Mouse (Mus musculus) CH12.LX (cell line): ENCODE results near the gene Lhfp. TPM values are rescaled to one million over a fixed set of nuclear protein-coding genes. Genes with fewer than 3 reads are reported as not detected.

Source experiments
- DNase-seq: peaks from one replicate; pipeline ENCODE4 v3.0.0-alpha.2; 2013; ENCODE audit errors: extremely low read depth
- H3K27ac ChIP-seq: 2 replicates; pipeline ENCODE4 v1.5.1; 2012; ENCODE audit warnings: low read depth, mild to moderate bottlenecking, control low read depth, moderate library complexity; ENCODE audit not compliant: insufficient read depth
- H3K27me3 ChIP-seq: replicated peaks from 2 replicates; pipeline ENCODE3; 2012; ENCODE audit warnings: inconsistent platforms
- H3K36me3 ChIP-seq, 2 experiments: replicated peaks in 1 of 2; 2 replicates each; pipeline versions ENCODE3 to v1.6.1; 2012; ENCODE audit warnings: inconsistent platforms in 1 of 2, low read length in 1 of 2, mild to moderate bottlenecking in 1 of 2, mixed read lengths in 1 of 2, moderate library complexity in 1 of 2; ENCODE audit not compliant: control insufficient read depth in 1 of 2, insufficient read depth in 1 of 2
- H3K4me1 ChIP-seq, 2 experiments: 2 replicates each; pipeline ENCODE4 v1.6.1; 2012; ENCODE audit warnings: inconsistent platforms in 1 of 2, moderate library complexity in 1 of 2; ENCODE audit not compliant: insufficient read depth in 2 of 2, control insufficient read depth in 1 of 2
- H3K4me2 ChIP-seq: 2 replicates; pipeline ENCODE4 v1.6.1; 2012; ENCODE audit warnings: low read depth, mild to moderate bottlenecking, control low read depth; ENCODE audit not compliant: poor library complexity, insufficient read depth, severe bottlenecking
- H3K4me3 ChIP-seq, 3 experiments: fragments of 150-350 bp in 1 of 3; sonication (generic) in 1 of 3; replicated peaks in 1 of 3; 2 replicates each; pipeline versions ENCODE3 to v1.5.1; 2011 to 2012; ENCODE audit warnings: low read depth in 2 of 3, low read length in 2 of 3, mild to moderate bottlenecking in 2 of 3, moderate library complexity in 2 of 3, control low read depth in 1 of 3, improper control_type of control experiment in 1 of 3, inconsistent platforms in 1 of 3, mixed read lengths in 1 of 3; ENCODE audit not compliant: poor library complexity in 1 of 3
- H3K79me2 ChIP-seq: replicated peaks from 2 replicates; pipeline ENCODE4 v1.6.1; 2012; ENCODE audit warnings: mild to moderate bottlenecking, moderate library complexity; ENCODE audit not compliant: control insufficient read depth, poor library complexity, insufficient read depth, severe bottlenecking; ENCODE audit errors: extremely low read depth
- H3K9ac ChIP-seq: 2 replicates; pipeline ENCODE4 v1.6.1; 2012; ENCODE audit warnings: low read depth, mild to moderate bottlenecking, control low read depth, moderate library complexity; ENCODE audit not compliant: insufficient read depth
- H3K9me3 ChIP-seq: replicated peaks from 2 replicates; pipeline ENCODE3; 2012; ENCODE audit warnings: low read length, inconsistent platforms, mixed read lengths
- BHLHE40 ChIP-seq: IDR thresholded peaks from 2 replicates; pipeline ENCODE4 v1.6.1; 2011; ENCODE audit warnings: mild to moderate bottlenecking, low read depth, low read length, improper control_type of control experiment
- CHD1 ChIP-seq: IDR thresholded peaks from 2 replicates; pipeline ENCODE4 v1.6.1; 2012; ENCODE audit warnings: low read depth, low read length, improper control_type of control experiment, inconsistent platforms
- CHD2 ChIP-seq: IDR thresholded peaks from 2 replicates; pipeline ENCODE4 v1.6.1; 2011; ENCODE audit warnings: low read length, improper control_type of control experiment
- CTCF ChIP-seq, 2 experiments: IDR thresholded peaks in 1 of 2; conservative IDR thresholded peaks in 1 of 2; 2 replicates each; pipeline ENCODE4 v1.5.1; 2011 to 2012; ENCODE audit warnings: low read depth in 2 of 2, low read length in 2 of 2, improper control_type of control experiment in 1 of 2, inconsistent platforms in 1 of 2, mild to moderate bottlenecking in 1 of 2, moderate library complexity in 1 of 2
- ELF1 ChIP-seq: IDR thresholded peaks from 2 replicates; pipeline ENCODE4 v1.6.1; 2014; ENCODE audit warnings: low read depth, mild to moderate bottlenecking, inconsistent platforms, low read length, improper control_type of control experiment
- GABPA ChIP-seq: IDR thresholded peaks from 2 replicates; pipeline ENCODE4 v1.6.1; 2012; ENCODE audit warnings: low read depth, low read length, improper control_type of control experiment, inconsistent platforms; ENCODE audit not compliant: insufficient replicate concordance
- KAT2A ChIP-seq: IDR thresholded peaks from 2 replicates; pipeline ENCODE4 v1.6.1; 2012; ENCODE audit warnings: low read length, improper control_type of control experiment, inconsistent platforms; ENCODE audit not compliant: insufficient replicate concordance
- MAFK ChIP-seq: IDR thresholded peaks from 2 replicates; pipeline ENCODE4 v1.6.1; 2011; ENCODE audit warnings: low read length, improper control_type of control experiment; ENCODE audit not compliant: insufficient replicate concordance
- MXI1 ChIP-seq: IDR thresholded peaks from 2 replicates; pipeline ENCODE4 v1.6.1; 2011; ENCODE audit warnings: mild to moderate bottlenecking, low read depth, low read length, improper control_type of control experiment
- MYC ChIP-seq: IDR thresholded peaks from 2 replicates; pipeline ENCODE4 v1.6.1; 2011; ENCODE audit warnings: low read depth, mild to moderate bottlenecking, improper control_type of control experiment, low read length
- NELFE ChIP-seq: IDR thresholded peaks from 2 replicates; pipeline ENCODE4 v1.6.1; 2011; ENCODE audit warnings: low read depth, low read length, improper control_type of control experiment
- NRF1 ChIP-seq: IDR thresholded peaks from 2 replicates; pipeline ENCODE4 v1.6.1; 2014; ENCODE audit warnings: low read depth, mild to moderate bottlenecking, inconsistent platforms, low read length, improper control_type of control experiment, moderate library complexity
- PAX5 ChIP-seq: IDR thresholded peaks from 2 replicates; pipeline ENCODE4 v1.6.1; 2012; ENCODE audit warnings: low read length, inconsistent platforms, mixed read lengths
- POLR2AphosphoS2 ChIP-seq: IDR thresholded peaks from 2 replicates; pipeline ENCODE4 v1.6.1; 2011; ENCODE audit warnings: low read depth, low read length, improper control_type of control experiment
- RAD21 ChIP-seq: IDR thresholded peaks from 2 replicates; pipeline ENCODE4 v1.6.1; 2011; ENCODE audit warnings: low read depth, mild to moderate bottlenecking, low read length, improper control_type of control experiment, moderate library complexity
- TBP ChIP-seq: conservative IDR thresholded peaks from 2 replicates; pipeline ENCODE4 v1.6.1; 2011; ENCODE audit warnings: low read depth, low read length, improper control_type of control experiment
- UBTF ChIP-seq: IDR thresholded peaks from 2 replicates; pipeline ENCODE4 v1.6.1; 2012; ENCODE audit warnings: low read depth, mild to moderate bottlenecking, inconsistent platforms, low read length, improper control_type of control experiment, moderate library complexity
- USF1 ChIP-seq: IDR thresholded peaks from 2 replicates; pipeline ENCODE4 v1.6.1; 2014; ENCODE audit warnings: low read depth, mild to moderate bottlenecking, inconsistent platforms, low read length, improper control_type of control experiment
- USF2 ChIP-seq: conservative IDR thresholded peaks from 2 replicates; pipeline ENCODE4 v1.6.1; 2011; ENCODE audit warnings: low read depth, low read length, improper control_type of control experiment
- ZC3H11A ChIP-seq: IDR thresholded peaks from 2 replicates; pipeline ENCODE4 v1.6.1; 2012; ENCODE audit warnings: low read depth, mild to moderate bottlenecking, inconsistent platforms, low read length, improper control_type of control experiment
- ZMIZ1 ChIP-seq: IDR thresholded peaks from 2 replicates; pipeline ENCODE4 v1.6.1; 2012; ENCODE audit warnings: low read depth, mild to moderate bottlenecking, inconsistent platforms, low read length, improper control_type of control experiment
- ZNF384 ChIP-seq: IDR thresholded peaks from 2 replicates; pipeline ENCODE4 v1.6.1; 2012; ENCODE audit warnings: low read depth, low read length, improper control_type of control experiment, inconsistent platforms
- dilution Hi-C: fragments of 300-500 bp; cut with MboI; formaldehyde crosslinking; loops from 2 replicates; pipeline ENCODE4 v1.14.3; 2020; ENCODE audit warnings: low sequenced_read_pairs; ENCODE audit not compliant: extremely low pct_unique_long_range_greater_than_20kb, extremely low pct_ligation_motif_present
- in situ Hi-C: fragments of 300-500 bp; cut with MboI; formaldehyde crosslinking; loops from 3 replicates; pipeline ENCODE4 v1.14.3; 2019; ENCODE audit warnings: low sequenced_read_pairs, low pct_ligation_motif_present, low pct_unique_long_range_greater_than_20kb, mixed read lengths
- polyA plus RNA-seq: library from polyadenylated mRNA; unstranded; fragments of >175 nt; gene quantifications from 2 replicates; pipeline ENCODE4 v1.2.1, GENCODE M21; 2012; ENCODE audit warnings: low read depth; ENCODE audit not compliant: insufficient read length
- total RNA-seq, 2 experiments: library from RNA; depleted of rRNA; stranded (reverse); fragments of 300-350 nt in 1 of 2; fragments of >200 nt in 1 of 2; gene quantifications; 2 replicates each; pipeline ENCODE4 v1.2.3; 2012 to 2014

The Lhfp gene
- total and polyA plus RNA-seq, 3 experiments, result not detected

DNA sequence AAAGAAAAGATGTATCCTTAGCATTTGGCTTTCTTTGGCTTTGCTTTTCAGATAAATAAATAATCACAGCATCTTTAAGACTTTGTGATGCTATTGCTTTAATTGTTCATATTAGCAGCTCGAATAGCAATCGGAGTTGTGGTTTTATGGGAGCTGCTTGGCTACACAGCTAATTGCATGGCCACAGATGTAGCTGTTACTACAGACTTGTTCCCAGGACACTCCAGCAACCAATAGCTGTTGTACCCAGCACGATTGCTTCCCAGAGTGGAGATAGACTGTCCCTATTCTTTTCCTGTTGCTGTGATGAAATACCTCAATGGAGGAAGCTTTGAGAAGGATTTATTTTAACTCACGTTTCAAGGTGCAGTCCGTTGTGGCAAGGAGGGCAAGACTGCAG lies 98.3 kb downstream of the Lhfp start:
- no peak overlapping the region for H3K9ac ChIP-seq
- no peak overlapping the region for H3K27ac ChIP-seq
- dilution Hi-C loops (no loop called here), in situ Hi-C loops (no loop called here)
- TF ChIP-seq PAX5 (no peak), ELF1 (no peak), UBTF (no peak), MYC (no peak)
- no peak overlapping the region for H3K4me2 ChIP-seq
- H3K4me3 ChIP-seq, result no peak overlapping the region
- no peaks in the 10 kb centered on the region for H3K9me3 ChIP-seq
- H3K36me3 ChIP-seq, result no peaks in the 10 kb centered on the region
- no peaks in the 10 kb centered on the region for H3K79me2 ChIP-seq
- no peaks in the 10 kb centered on the region for H3K27me3 ChIP-seq
- DNase-seq, result no peak
- H3K4me1 ChIP-seq, result peaks cover 0 to 3% of the 10 kb centered on the region in 2 experiments; a peak in 1 of 4 replicates

GRCm38 (mm10) chr3:53142528-53142927 lies 101.2 kb downstream of the Lhfp start:
- Histone ChIP-seq H3K79me2 (no peaks in the 10 kb centered on the region), H3K4me1 (peaks cover 0 to 3% of the 10 kb centered on the region in 2 experiments; a peak in 1 of 4 replicates), H3K36me3 (no peaks in the 10 kb centered on the region), H3K9ac (no peak overlapping the region), H3K27ac (no peak overlapping the region), H3K27me3 (no peaks in the 10 kb centered on the region), H3K4me2 (no peak overlapping the region), H3K4me3 (no peak overlapping the region)
- no peak for DNase-seq
- dilution Hi-C loops (no loop called here), in situ Hi-C loops (no loop called here)
- TF ChIP-seq POLR2AphosphoS2 (no peak), BHLHE40 (no peak), USF2 (no peak), MAFK (no peak)
- TF ChIP-seq, all 38 proteins: peak for 0
- no peaks in the 10 kb centered on the region for H3K9me3 ChIP-seq

DNA sequence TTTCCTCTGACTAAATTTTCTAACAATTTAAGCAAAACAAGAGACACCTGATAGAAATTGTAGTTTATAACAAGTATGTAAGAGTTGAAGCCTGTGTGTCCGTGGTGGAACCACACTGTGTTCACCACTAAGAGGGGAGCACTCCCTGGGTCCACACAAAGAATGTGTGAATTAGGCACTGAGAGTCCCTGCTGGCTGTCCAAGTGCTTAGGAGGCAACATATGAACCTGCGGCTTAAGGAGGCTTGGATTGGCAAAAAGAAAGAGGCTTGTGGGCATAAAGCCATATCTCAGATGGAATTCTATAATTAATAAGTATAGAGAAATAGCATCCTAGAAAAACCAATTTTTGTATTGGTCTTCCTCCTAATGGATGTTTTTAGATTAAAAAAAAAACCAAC lies 104.2 kb downstream of the Lhfp start:
- H3K4me2 ChIP-seq, result no peak overlapping the region
- no peaks in the 10 kb centered on the region for H3K4me1 ChIP-seq
- no peak overlapping the region for H3K4me3 ChIP-seq
- H3K27ac ChIP-seq, result no peak overlapping the region
- H3K9me3 ChIP-seq, result no peaks in the 10 kb centered on the region
- H3K27me3 ChIP-seq, result no peaks in the 10 kb centered on the region
- no peaks in the 10 kb centered on the region for H3K79me2 ChIP-seq
- dilution Hi-C loops (no loop called here), in situ Hi-C loops (no loop called here)
- no peaks in the 10 kb centered on the region for H3K36me3 ChIP-seq
- TF ChIP-seq RAD21 (no peak), CHD1 (no peak), BHLHE40 (no peak), NELFE (no peak), KAT2A (no peak), MXI1 (no peak), TBP (no peak), POLR2AphosphoS2 (no peak), CTCF (conservative IDR thresholded peaks at IDR 0.05 in 1 of 2, IDR thresholded peaks at IDR 0.05 in 1 of 2; ENCODE audit: low read depth in 2 of 2, low read length in 2 of 2) (no peak), ZMIZ1 (no peak), ZC3H11A (no peak), MYC (no peak), USF1 (no peak), NRF1 (no peak), CHD2 (no peak), GABPA (no peak), ELF1 (no peak), MAFK (no peak), ZNF384 (no peak)
- no peak overlapping the region for H3K9ac ChIP-seq
- DNase-seq, result no peak
